Mouse (Mus musculus): ENCODE results near the gene Rp2. TPM values are rescaled to one million over a fixed set of nuclear protein-coding genes. Genes with fewer than 3 reads are reported as not detected.
A peak's percentile ranks its signal among the peaks of the same experiment; 100 is the strongest.

Rp2 gene
- polyA plus RNA-seq, 1 experiment from 2014 or later = 16.4 TPM

DNA sequence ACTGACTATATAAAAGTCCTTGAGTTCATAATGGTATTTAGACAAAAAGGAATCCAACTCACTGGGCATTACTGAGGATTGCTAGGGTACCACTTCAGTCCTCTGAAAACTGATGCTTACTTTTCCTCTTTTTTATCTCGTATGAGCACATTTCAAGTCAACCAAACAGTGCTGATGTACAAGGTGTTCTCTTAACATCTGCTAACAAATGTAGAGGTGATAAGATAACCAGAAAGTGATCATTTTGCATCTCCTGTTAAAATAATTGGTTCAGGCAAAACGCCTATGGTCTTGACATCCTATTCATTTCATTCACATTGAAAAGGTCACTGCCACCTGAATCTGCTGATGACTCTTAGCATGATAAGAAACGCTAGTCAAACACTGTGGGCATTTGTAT, 28.7 kb downstream of the Rp2 start:
- Histone ChIP-seq H3K4me3 (no peak overlapping the region), H3K4me1 (no peaks in the 10 kb centered on the region), H3K27ac (no peak overlapping the region), H3K27me3 (ENCODE audit: poor library complexity, severe bottlenecking) (no peaks in the 10 kb centered on the region), H3K36me3 (replicated peaks) (no peaks in the 10 kb centered on the region; the same call in 1 of the 2 replicates), H3K9me3 (no peaks in the 10 kb centered on the region)
- 77% methylated on average over 3 of the region's 3 CpGs for WGBS
- no peak for DNase-seq (ENCODE audit: extremely low spot score, low spot score)

DNA sequence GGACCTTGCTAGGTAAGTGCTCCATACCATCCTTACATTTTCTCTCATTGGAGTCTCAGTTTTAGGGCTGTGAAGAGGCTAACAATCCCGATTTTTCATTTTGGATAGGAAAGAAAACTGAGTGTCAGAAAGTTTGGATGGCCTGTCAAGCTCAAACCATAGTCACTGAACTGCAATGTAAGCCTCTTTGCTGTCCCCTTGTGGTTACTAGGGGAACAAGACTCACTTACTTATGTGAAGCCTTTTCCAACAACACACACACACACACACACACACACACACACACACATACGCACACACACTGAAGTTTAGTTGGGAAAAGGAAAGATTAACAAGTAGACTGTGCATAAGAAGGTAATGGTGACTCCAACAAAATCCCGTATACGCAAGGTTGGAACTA, 39.8 kb downstream of the Rp2 start:
- no peak for DNase-seq (ENCODE audit: extremely low spot score, low spot score)
- no peaks in the 10 kb centered on the region for H3K9me3 ChIP-seq
- H3K27me3 ChIP-seq (ENCODE audit: poor library complexity, severe bottlenecking) = no peaks in the 10 kb centered on the region
- H3K4me1 ChIP-seq = no peaks in the 10 kb centered on the region
- no peak overlapping the region for H3K27ac ChIP-seq
- no peaks in the 10 kb centered on the region for H3K36me3 ChIP-seq (replicated peaks)
- H3K4me3 ChIP-seq = no peak overlapping the region
- 86% methylated on average over 4 of the region's 4 CpGs for WGBS

DNA sequence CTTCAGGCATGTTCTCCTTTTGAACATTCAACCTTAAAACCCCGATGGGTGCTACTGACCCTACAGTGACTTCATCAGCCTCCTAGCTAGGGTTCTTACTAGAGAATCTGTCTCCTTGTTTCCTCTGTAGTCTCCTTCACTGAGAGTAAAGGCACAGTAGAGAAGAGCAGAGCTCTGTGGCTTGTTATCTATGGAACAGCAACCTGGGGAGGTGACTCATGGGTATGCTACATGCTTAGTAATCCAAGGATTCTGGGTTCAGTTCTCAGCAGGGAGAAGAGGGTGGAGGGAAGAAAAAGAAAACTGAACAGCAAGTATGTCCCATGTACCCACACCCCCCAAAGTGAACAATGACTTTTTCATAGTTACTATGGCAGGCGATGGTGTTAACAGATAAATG, 42.6 kb downstream of the Rp2 start:
- H3K27ac ChIP-seq = no peak overlapping the region
- H3K4me1 ChIP-seq = no peaks in the 10 kb centered on the region
- WGBS = 96% methylated on average over 2 of the region's 2 CpGs
- no peaks in the 10 kb centered on the region for H3K27me3 ChIP-seq (ENCODE audit: poor library complexity, severe bottlenecking)
- no peak for DNase-seq (ENCODE audit: extremely low spot score, low spot score)
- H3K36me3 ChIP-seq (replicated peaks) = no peaks in the 10 kb centered on the region
- no peak overlapping the region for H3K4me3 ChIP-seq
- H3K9me3 ChIP-seq = no peaks in the 10 kb centered on the region

DNA sequence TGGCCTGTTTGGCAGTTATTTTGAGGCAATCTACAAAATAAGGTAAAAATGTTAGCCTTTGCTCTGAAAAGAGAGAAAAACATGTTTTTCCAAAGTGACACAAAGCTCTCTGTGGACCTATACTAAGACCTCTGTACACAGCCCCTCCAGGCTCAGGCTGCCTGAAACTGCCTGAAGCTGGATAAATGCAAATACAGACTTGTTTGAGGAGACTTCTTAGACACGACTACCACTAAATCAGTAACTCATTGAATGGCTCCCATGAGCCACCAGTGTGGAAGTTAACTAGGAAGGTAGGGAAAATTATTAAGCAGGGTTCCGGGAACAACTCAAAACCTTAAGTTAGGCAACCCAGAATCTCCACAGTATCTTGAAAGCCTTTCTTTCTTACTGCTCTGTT, 43.4 kb downstream of the Rp2 start:
- Histone ChIP-seq H3K4me3 (no peak overlapping the region), H3K9me3 (no peaks in the 10 kb centered on the region), H3K27me3 (ENCODE audit: poor library complexity, severe bottlenecking) (no peaks in the 10 kb centered on the region), H3K27ac (no peak overlapping the region), H3K36me3 (replicated peaks) (no peaks in the 10 kb centered on the region), H3K4me1 (no peaks in the 10 kb centered on the region)
- 86% methylated on average over 2 of the region's 2 CpGs for WGBS
- no peak for DNase-seq (ENCODE audit: extremely low spot score, low spot score)

DNA sequence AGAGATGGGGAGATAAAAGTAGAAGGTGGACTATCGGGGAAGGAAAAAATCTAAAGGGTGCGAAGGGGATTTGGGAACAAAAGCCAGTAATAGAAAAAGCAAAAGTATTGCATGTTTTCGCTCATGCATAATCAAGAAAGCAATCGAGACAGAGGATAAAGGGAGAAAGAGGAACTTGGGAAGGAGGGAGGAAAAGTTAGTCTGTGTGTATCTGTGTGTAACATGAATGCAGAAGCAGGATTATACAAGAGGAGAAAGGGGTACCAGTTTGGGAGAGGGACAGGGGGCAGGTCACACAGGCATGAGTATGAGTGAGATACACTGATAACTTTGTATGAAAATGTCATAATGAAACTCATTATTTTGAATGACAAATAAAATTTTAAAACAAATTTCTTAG, 47.1 kb downstream of the Rp2 start:
- H3K27me3 ChIP-seq (ENCODE audit: poor library complexity, severe bottlenecking) = no peaks in the 10 kb centered on the region
- H3K4me1 ChIP-seq = no peaks in the 10 kb centered on the region
- no peak overlapping the region for H3K4me3 ChIP-seq
- H3K27ac ChIP-seq = no peak overlapping the region
- DNase-seq (ENCODE audit: extremely low spot score, low spot score) = no peak
- WGBS = 94% methylated on average over 4 of the region's 4 CpGs
- no peaks in the 10 kb centered on the region for H3K36me3 ChIP-seq (replicated peaks)
- H3K9me3 ChIP-seq = no peaks in the 10 kb centered on the region

DNA sequence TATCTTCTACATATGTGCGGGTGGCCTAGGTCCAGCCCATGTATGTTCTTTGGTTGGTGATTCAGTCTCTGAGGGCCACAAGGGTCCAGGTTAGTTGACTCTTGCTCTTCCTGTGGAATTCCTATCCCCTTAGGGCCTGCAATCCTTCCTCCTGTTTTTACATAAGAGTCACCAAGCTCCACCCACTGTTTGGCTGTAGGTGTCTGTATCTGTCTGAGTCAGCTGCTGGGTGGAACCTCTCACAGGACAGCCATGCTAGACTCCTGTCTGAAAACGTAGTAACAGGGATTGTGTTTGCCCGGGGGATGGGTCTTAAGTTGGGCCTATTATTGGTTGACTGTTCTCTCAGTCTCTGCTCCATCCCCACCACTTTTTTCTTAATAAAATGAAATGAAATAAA, 47.9 kb downstream of the Rp2 start:
- no peak overlapping the region for H3K4me3 ChIP-seq

DNA sequence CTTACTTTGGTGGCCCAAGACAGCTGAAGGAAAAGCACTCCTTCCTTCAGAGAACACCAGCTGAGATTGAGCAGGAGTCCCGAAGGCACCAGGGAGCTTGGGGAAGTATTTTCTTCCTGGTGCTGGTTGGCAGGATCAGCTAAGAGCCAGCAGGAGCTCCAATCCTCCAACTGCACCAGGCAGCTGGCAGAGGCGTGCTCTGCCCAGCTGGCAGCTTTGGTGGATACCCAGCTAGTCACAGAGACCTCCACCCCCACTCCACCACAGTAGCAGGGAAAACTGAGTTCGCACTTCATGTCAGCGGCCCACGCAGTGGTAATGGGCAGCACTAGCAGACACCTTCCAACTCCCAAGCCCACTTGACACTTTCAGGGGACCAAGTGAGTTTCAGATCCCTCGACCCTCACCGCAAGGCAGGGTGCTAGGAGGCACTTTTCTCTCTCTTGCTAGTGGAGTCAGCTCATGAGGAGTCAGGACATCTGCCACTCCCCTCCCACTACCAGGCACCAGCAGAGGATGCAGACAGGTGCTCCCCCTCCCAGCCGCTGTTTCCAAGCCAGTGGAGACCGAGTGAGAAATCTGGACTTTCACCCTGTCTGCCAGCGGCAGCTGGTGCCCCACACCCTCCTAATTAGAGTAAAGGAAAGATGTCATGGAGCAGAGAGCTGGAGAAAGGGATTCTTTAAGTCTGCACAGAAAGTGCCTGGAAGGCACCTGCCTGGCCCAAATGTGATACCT, 50.8 kb downstream of the Rp2 start:
- Histone ChIP-seq H3K27me3 (ENCODE audit: poor library complexity, severe bottlenecking) (no peaks in the 10 kb centered on the region), H3K9me3 (no peaks in the 10 kb centered on the region), H3K36me3 (replicated peaks) (no peaks in the 10 kb centered on the region), H3K27ac (no peak overlapping the region), H3K4me3 (no peak overlapping the region), H3K4me1 (no peaks in the 10 kb centered on the region)
- DNase-seq (ENCODE audit: extremely low spot score, low spot score) = no peak
- 69% methylated on average over 10 of the region's 10 CpGs for WGBS

More for the DNA sequence above, 47.9 kb downstream of the Rp2 start:
- WGBS = 79% methylated on average over 3 of the region's 3 CpGs
- Histone ChIP-seq H3K27me3 (ENCODE audit: poor library complexity, severe bottlenecking) (no peaks in the 10 kb centered on the region), H3K36me3 (replicated peaks) (no peaks in the 10 kb centered on the region), H3K4me1 (no peaks in the 10 kb centered on the region), H3K9me3 (no peaks in the 10 kb centered on the region), H3K27ac (no peak overlapping the region)
- DNase-seq (ENCODE audit: extremely low spot score, low spot score) = no peak

DNA sequence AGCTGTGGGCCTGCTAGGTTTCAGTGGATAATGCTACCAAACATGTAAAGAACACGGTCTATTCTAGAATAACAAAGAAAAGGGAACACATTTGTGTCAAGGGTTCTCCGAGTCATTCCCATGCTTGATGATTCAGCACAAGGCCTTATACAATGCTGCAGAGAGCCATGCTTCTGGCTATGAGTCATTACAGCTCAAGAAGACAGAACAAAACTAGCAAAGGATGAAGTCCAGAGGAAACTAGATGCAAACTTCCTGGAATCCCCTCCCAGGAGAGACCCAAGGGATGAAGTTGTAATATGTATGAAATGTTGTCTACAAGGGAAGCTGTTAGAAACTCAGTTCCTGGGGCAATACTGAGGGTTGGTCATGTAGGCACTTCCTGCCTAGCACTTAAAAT, 54.2 kb downstream of the Rp2 start:
- H3K27ac ChIP-seq = no peak overlapping the region
- H3K9me3 ChIP-seq = no peaks in the 10 kb centered on the region
- no peaks in the 10 kb centered on the region for H3K27me3 ChIP-seq (ENCODE audit: poor library complexity, severe bottlenecking)
- no peaks in the 10 kb centered on the region for H3K36me3 ChIP-seq (replicated peaks)
- H3K4me1 ChIP-seq = no peaks in the 10 kb centered on the region
- DNase-seq (ENCODE audit: extremely low spot score, low spot score) = no peak
- no peak overlapping the region for H3K4me3 ChIP-seq
- 89% methylated on average over 2 of the region's 2 CpGs for WGBS

DNA sequence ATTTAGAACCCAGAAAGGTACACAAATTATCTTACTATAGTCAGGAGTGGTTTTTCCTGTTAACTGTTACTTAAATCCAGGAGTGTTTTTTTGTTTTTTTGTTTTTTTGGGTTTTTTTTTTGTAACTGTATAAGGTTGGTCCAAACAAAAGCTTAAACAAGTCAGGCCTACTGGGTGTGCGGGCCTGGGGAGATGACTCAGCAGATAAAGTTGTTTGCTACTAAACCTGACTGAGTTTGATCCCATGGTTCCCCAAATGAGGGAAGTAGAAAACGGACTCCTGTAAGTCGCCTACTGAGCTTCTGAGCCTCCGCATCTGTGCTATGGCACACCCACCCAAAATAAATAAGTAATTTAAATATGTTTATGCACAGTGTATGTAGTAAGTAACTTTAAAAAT, 55.3 kb downstream of the Rp2 start:
- Histone ChIP-seq H3K4me1 (no peaks in the 10 kb centered on the region), H3K27me3 (ENCODE audit: poor library complexity, severe bottlenecking) (no peaks in the 10 kb centered on the region), H3K9me3 (no peaks in the 10 kb centered on the region), H3K27ac (no peak overlapping the region), H3K4me3 (no peak overlapping the region), H3K36me3 (replicated peaks) (no peaks in the 10 kb centered on the region)
- WGBS = 86% methylated on average over 4 of the region's 4 CpGs
- DNase-seq (ENCODE audit: extremely low spot score, low spot score) = no peak

DNA sequence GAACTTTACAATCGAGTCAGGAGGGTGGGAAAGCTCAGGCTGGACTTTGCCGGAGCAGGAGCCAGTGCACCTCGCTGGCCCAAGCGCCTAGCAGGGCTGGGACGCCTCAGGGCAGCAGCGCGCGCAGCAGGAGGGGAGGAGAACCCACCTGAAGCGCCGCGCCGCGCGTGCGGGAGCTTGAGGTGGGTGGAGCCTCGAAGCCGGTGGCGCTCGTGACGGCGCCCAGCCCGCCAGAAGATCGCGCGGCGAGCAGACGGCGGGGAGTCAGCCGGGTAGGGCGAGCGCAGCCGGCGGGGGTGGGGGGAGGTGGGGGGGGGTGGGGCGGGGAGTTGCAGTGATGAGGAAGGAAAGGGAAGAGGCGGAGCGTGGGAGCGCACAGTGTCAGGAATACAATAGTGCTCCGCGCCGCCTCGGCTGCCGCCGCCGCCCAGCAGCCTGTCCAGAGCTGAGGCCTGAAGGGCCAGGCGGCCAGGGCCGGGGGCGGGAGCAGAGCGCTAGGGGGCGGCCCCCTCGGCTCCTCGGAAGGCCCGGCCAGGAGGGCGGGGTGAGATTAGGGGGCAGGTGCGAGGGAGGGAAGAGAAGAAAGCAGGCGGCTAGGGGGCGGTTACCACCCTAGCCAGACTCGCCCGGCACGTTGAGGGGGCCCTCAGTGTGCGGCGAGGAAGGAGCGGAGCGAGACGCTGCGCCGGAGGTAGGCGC, 61.0 kb downstream of the Rp2 start, which contains the start of gene Jade3:
Jade3 (plus strand) TSS at position 549 of the 699 bp plus-strand sequence.
- peak within 1 kb of the TSS; percentile 92 for H3K27ac ChIP-seq
- peaks cover 7% of the 10 kb centered on the region; the same call in 1 of the 2 replicates for H3K4me1 ChIP-seq
- DNase-seq (ENCODE audit: extremely low spot score, low spot score) = peak; percentile 77
- peak within 1 kb of the TSS; percentile 70 for H3K4me3 ChIP-seq
- 15% methylated on average over 54 of the region's 67 CpGs for WGBS
- peaks cover 17% of the 10 kb centered on the region for H3K36me3 ChIP-seq (replicated peaks)
- peaks cover 8% of the 10 kb centered on the region for H3K9me3 ChIP-seq
- H3K27me3 ChIP-seq (ENCODE audit: poor library complexity, severe bottlenecking) = no peaks in the 10 kb centered on the region

DNA sequence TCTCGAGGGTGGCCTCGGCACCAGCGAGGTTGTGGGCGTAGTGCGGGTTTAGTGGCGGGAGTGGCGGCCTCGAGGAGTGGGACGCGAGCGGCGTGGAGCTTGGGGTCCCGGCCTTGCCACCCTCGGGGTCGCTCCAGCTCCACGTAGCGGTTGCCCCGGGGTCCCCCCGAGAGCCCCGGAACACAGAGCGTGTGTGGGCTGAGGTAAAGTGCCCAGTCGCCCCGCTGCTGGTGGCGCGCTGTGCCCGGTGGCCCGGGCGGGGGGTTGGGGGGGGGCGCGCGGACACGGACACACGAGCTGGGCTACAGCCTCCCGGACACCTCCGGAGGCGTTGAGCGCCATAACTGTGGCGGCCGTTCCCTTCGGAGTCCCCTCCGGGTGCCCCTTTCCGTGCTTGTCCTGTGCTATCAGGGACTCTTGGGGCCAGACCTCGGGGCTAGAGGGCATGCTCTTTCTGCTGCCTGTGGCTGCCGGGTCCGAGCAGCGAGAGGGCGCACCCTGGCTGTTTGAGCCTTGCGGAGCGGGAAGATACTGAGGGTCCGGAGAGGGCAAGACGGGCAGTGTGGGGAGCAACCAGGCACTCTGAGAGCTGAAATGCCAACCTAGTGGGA, 61.7 kb downstream of the Rp2 start:
- H3K36me3 ChIP-seq (replicated peaks) = peaks cover 20% of the 10 kb centered on the region
- peaks cover 7% of the 10 kb centered on the region; the same call in 1 of the 2 replicates for H3K4me1 ChIP-seq
- H3K4me3 ChIP-seq = peak overlapping the region; percentile 70
- peak; percentile 26 for DNase-seq (ENCODE audit: extremely low spot score, low spot score)
- H3K27ac ChIP-seq = peak overlapping the region; percentile 92
- H3K9me3 ChIP-seq = peaks cover 8% of the 10 kb centered on the region
- 16% methylated on average over 46 of the region's 51 CpGs for WGBS
- no peaks in the 10 kb centered on the region for H3K27me3 ChIP-seq (ENCODE audit: poor library complexity, severe bottlenecking)
